Mouse (Mus musculus): ENCODE data around the gene Kcnma1.

Kcnma1 gene

GRCm38 (mm10) chr14:23618081-23618480, 396.2 kb downstream of the Kcnma1 start:
- in situ Hi-C loops (cut with MboI; ENCODE audit: low sequenced_read_pairs): no loop called here

DNA sequence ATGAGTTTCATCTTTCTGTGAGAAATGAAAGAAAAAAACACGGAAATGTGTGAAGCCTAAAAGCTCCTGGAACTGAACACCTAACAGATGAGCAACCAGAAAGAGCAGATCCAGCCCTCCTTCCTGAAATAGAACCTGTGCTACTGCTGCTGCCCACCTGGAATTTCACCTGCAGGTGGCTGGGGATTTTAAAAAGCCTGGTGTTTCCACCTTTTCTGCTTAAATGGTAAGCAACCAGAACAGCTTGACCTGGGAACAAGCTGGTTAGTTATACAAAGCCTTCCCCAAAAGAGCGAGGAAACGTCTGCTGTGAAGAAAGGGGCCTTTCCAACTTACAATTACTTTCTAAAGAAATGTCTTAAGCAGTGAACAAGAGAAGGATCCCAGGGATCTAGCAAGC, 404.2 kb downstream of the Kcnma1 start:
- in situ Hi-C loops (cut with MboI; ENCODE audit: low sequenced_read_pairs): no loop called here

- in situ Hi-C loops (cut with MboI; ENCODE audit: low sequenced_read_pairs): no loop called here
Measured at GRCm38 (mm10) chr14:23605740-23606139, 408.6 kb downstream of the Kcnma1 start.

DNA sequence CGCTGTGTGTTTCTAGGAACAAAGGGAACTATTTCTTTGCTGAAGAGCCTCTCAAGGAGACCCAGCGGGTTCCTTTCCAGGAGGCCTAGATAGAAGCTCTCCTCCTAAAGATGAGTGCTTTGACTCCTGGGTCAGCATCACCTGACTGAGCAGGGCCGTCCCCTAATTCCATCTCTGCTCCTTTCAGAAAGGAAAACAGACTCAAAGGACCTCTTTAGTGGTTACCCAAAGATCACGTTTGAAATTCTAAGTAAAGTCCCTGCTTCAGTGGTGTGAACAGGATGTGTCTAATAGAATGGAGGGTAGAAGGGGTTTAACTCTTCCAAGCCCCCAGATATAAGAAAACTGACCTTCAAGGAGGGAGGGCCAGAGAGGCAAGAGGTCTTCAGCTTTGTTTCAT, 411.4 kb downstream of the Kcnma1 start:
- in situ Hi-C loops (cut with MboI; ENCODE audit: low sequenced_read_pairs): no loop called here

DNA sequence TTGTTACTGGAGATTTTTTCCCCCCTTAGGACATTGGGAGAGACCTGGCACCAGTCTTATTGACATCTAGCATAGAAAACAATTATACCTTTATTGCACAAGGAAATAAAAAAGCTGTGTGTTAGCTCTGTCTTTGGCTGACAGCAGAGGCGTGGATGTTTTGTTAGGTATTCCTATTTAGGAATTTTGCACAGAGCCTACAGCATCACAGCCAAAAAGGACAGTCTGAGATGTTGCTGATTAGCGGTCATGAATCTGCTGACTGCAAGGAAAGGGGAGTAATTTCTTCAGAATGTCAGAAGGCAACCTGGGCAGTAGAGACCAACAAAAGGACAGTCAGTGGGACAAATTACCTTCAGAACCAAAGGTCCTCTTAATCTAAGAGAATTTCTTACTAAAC, 412.2 kb downstream of the Kcnma1 start:
- in situ Hi-C loops (cut with MboI; ENCODE audit: low sequenced_read_pairs): no loop called here

DNA sequence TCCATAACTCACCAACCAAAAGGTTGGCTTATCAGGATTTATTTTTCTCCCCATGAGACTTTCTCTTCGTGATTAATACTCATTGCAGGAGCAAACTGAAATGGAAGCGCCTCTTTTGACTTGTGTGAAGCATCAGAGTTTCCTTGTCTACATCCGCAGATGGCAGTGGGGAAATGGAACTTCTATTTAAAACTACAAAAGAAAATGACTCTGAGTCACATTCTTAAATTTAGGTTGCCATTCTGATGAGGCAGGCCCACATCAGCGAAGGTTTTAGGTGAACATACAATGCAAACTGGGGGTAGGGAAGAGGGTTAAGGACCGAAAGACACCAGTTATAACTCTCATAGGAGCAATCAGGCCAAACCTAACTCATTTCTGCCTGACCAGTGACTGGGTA, 419.7 kb downstream of the Kcnma1 start:
- in situ Hi-C loops (cut with MboI; ENCODE audit: low sequenced_read_pairs): no loop called here

DNA sequence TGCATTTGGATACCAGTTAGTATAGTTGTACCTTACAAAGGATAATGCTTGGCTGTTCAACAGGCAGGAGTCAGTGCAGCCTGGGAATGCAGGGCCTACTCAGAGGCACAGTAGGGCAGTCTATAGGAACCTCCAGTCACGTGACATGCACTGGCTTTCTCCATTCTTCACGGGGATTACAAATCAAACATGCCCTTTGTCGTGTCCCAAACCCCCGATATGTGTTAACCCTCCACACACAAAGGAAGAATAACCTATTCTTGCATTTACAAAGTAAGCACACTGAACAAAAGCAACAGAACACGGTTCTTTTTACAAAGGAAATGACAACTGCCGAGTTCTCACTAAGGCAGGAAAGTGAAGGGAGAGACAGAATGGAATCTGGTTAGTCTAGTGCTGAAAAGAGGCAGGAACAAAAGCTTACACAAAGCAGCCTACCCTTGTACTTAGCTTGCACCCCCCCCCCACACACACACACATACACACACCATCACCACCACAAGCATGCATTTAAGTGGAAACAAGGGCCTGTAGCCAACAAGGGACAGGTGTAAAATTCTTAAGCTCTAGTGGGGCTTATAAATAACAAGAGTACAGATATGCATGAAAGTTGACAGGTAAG, 421.4 kb downstream of the Kcnma1 start:
- in situ Hi-C loops (cut with MboI; ENCODE audit: low sequenced_read_pairs): no loop called here

- in situ Hi-C loops (cut with MboI; ENCODE audit: low sequenced_read_pairs): no loop called here
Measured at GRCm38 (mm10) chr14:23589744-23590481, 424.4 kb downstream of the Kcnma1 start.

- in situ Hi-C loops (cut with MboI; ENCODE audit: low sequenced_read_pairs): no loop called here
Measured at GRCm38 (mm10) chr14:23587451-23587850, 426.8 kb downstream of the Kcnma1 start.

DNA sequence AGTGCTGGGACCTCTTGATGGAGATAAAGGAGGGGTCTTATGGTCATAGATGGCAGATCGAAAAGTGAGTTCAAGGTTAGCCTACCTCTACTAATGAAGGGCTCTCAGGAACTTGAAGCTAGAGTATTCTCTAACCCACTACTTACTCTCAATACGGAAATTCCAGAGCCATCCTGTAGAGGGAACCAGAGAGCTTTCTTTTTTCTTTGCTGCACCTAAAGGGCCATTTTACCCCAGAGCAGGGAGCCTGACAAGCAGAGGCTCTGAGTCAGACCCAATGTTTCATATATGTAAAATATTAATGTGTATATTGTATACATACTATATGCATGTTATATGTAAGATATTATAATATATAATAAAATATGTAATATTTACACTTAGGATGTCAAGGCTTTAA, 431.1 kb downstream of the Kcnma1 start:
- in situ Hi-C loops (cut with MboI; ENCODE audit: low sequenced_read_pairs): no loop called here

- in situ Hi-C loops (cut with MboI; ENCODE audit: low sequenced_read_pairs): no loop called here
Measured at GRCm38 (mm10) chr14:23581282-23581681, 433.0 kb downstream of the Kcnma1 start.

DNA sequence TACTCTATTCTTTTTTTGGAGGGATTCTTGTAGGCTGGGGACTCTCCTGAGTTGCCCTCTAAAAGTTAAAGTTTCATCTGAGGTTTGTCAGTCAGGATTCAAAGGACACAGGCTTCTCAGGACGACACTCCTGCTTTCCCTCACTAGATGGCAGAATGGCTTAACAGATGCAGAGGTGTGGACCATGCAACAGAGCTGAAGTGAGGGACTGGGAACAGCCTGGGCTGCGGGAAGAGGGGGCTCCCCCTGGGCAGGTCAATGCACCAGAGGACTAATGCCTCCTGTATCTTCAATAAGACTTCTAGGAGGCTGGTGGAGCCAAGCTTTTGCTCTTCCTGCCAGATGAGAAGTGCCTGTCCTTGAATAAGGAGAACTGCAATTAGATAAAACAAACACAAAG, 438.3 kb downstream of the Kcnma1 start:
- in situ Hi-C loops (cut with MboI; ENCODE audit: low sequenced_read_pairs): no loop called here

GRCm38 (mm10) chr14:23574136-23574535, 440.2 kb downstream of the Kcnma1 start:
- in situ Hi-C loops (cut with MboI; ENCODE audit: low sequenced_read_pairs): no loop called here

DNA sequence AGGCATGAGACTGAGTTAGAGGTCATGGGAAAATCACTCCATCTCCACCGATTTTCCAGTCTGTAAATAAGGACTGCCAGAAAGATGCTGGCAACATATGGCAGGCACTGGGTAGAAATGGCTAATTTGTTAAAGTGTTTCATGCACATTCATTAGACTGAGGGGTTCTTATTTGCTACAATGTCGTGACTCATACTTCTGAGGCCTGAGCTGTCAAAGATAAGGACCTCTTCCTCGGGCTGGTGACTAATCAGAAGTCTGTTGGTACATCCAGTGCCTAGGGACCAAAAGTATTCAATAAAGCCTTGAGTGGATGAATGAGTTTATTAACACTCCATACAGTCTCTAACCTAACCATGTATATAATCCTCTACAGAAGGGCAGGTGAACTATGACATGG, 440.9 kb downstream of the Kcnma1 start:
- in situ Hi-C loops (cut with MboI; ENCODE audit: low sequenced_read_pairs): no loop called here

- in situ Hi-C loops (cut with MboI; ENCODE audit: low sequenced_read_pairs): no loop called here
Measured at GRCm38 (mm10) chr14:23572778-23573177, 441.5 kb downstream of the Kcnma1 start.

GRCm38 (mm10) chr14:23570251-23570650, 444.0 kb downstream of the Kcnma1 start:
- in situ Hi-C loops (cut with MboI; ENCODE audit: low sequenced_read_pairs): no loop called here

- in situ Hi-C loops (cut with MboI; ENCODE audit: low sequenced_read_pairs): no loop called here
Measured at GRCm38 (mm10) chr14:23565931-23566330, 448.4 kb downstream of the Kcnma1 start.

DNA sequence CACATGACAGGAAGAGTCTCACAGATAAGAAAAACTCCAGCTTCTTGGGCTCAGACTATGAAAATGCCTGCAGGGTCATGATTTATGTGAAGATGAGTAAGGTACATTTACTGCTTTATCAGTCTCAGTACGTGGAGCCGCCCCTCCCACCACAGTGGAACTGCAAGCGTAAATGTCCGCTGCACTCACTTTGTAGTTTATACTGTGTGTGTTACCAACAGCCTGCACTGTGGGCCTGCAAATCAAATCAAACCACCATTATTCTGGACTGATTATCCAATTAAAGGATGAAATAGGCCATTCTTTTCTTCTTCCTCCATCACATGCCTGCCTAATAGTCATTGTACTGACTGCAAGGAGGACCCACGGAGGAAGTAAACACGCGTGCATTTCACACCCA, 449.8 kb downstream of the Kcnma1 start:
- in situ Hi-C loops (cut with MboI; ENCODE audit: low sequenced_read_pairs): no loop called here

DNA sequence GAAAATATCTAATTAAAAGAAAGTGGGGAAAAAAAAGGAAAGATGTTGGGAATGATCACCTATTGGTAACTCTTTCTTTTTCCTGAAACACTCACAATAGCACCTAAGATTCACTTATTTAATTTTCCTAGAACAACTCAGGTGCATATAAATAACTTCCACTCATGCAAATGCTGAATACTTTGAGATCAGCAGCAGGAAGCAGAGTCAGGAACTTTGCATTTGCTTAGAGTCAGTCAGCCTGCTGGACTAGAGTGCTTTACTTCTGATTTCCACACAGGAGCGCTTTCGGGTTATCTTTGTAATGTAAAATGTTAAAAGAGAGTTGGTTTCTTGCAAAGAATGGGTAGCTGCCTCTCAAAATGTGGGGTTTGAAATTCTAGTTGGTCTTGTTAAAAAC, 451.1 kb downstream of the Kcnma1 start:
- in situ Hi-C loops (cut with MboI; ENCODE audit: low sequenced_read_pairs): no loop called here

GRCm38 (mm10) chr14:23555647-23556046, 458.6 kb downstream of the Kcnma1 start:
- in situ Hi-C loops (cut with MboI; ENCODE audit: low sequenced_read_pairs): no loop called here

GRCm38 (mm10) chr14:23552252-23552974, 461.9 kb downstream of the Kcnma1 start:
- in situ Hi-C loops (cut with MboI; ENCODE audit: low sequenced_read_pairs): no loop called here

GRCm38 (mm10) chr14:23550467-23550866, 463.8 kb downstream of the Kcnma1 start:
- in situ Hi-C loops (cut with MboI; ENCODE audit: low sequenced_read_pairs): no loop called here

Measured in CH12F3 (cell line).